Mouse (Mus musculus) small intestine, adult 2 months (tissue): ENCODE data around the gene Cyp2j6.
"Not testable (repeated sequence)": the region's sequence is repeated elsewhere in the genome, so short reads cannot be mapped to it uniquely, and the experiment has no call there.

ENCODE experiments used
- CTCF ChIP-seq: fragments of 200-500 bp; IDR thresholded peaks from 2 replicates; pipeline ENCODE4 v1.5.1; 2012; ENCODE audit warnings: low read depth, mild to moderate bottlenecking, control low read depth, inconsistent platforms, low read length, moderate library complexity, mixed read lengths; ENCODE audit not compliant: insufficient replicate concordance, insufficient read length; ENCODE audit errors: extremely low read depth
- POLR2A ChIP-seq: fragments of 200-500 bp; IDR thresholded peaks from 2 replicates; pipeline ENCODE4 v1.6.1; 2012; ENCODE audit warnings: low read depth, mild to moderate bottlenecking, control low read depth, inconsistent platforms, low read length, moderate library complexity

- not testable (repeated sequence) for TF ChIP-seq CTCF, POLR2A
Observed at GRCm38 (mm10) chr4:96580351-96580750, 26.9 kb upstream of the Cyp2j6 start.
